Mouse (Mus musculus): Measurements from ENCODE around the gene 2610002M06Rik.

2610002M06Rik gene

GRCm38 (mm10) chrX:107816218-107816554 lies at the start of gene 2610002M06Rik:
TSS of gene 2610002M06Rik (minus strand) at chrX:107816334.
- peak; percentile 92 for DNase-seq (ENCODE audit: low read depth, low spot score)

- peak; percentile 18 for DNase-seq (ENCODE audit: low read depth, low spot score)
Observed at GRCm38 (mm10) chrX:107858165-107858564, 42.0 kb upstream of the 2610002M06Rik start.

GRCm38 (mm10) chrX:107816726-107817125 lies 592 bp upstream of the 2610002M06Rik start:
- no peak for DNase-seq (ENCODE audit: low read depth, low spot score)

- no peak for DNase-seq (ENCODE audit: low read depth, low spot score)
Observed at GRCm38 (mm10) chrX:107815502-107816217, 474 bp downstream of the 2610002M06Rik start.

- DNase-seq (ENCODE audit: low read depth, low spot score), result no peak
Observed at GRCm38 (mm10) chrX:107812120-107812519, 4.0 kb downstream of the 2610002M06Rik start.

- DNase-seq (ENCODE audit: low read depth, low spot score), result no peak
Observed at GRCm38 (mm10) chrX:107796919-107797318, 19.2 kb downstream of the 2610002M06Rik start.

GRCm38 (mm10) chrX:107795785-107796184 lies 20.3 kb downstream of the 2610002M06Rik start:
- DNase-seq (ENCODE audit: low read depth, low spot score), result no peak

- DNase-seq (ENCODE audit: low read depth, low spot score), result no peak
Observed at GRCm38 (mm10) chrX:107792290-107792689, 23.8 kb downstream of the 2610002M06Rik start, which contains the start of gene Tent5d. TSS of gene Tent5d (plus strand) at chrX:107792590.

GRCm38 (mm10) chrX:107790750-107791493 lies 25.2 kb downstream of the 2610002M06Rik start:
- DNase-seq (ENCODE audit: low read depth, low spot score), result peak; percentile 10

GRCm38 (mm10) chrX:107790136-107790535 lies 26.0 kb downstream of the 2610002M06Rik start:
- DNase-seq (ENCODE audit: low read depth, low spot score), result no peak

- peak; percentile 4 for DNase-seq (ENCODE audit: low read depth, low spot score)
Observed at GRCm38 (mm10) chrX:107767896-107768295, 48.2 kb downstream of the 2610002M06Rik start.

Data from R1 (cell line).